Mouse (Mus musculus) limb, embryonic 10.5 days (tissue): ENCODE measurements at regions not wholly inside any gene's neighbourhood (a gene's known extent, or its start where the extent isn't known, plus 50 kb on each side); places are given as distances from the start of the nearest gene placed in this dataset.

ENCODE experiments used
- DNase-seq: peaks from one replicate; pipeline ENCODE4 v3.0.0-alpha.2; 2017; ENCODE audit warnings: low spot score
- H3K27ac ChIP-seq: fragments of 300-500 bp; sonication (generic); 2 replicates; pipeline ENCODE4 v1.5.1; 2016; ENCODE audit warnings: mild to moderate bottlenecking
- H3K27me3 ChIP-seq: fragments of 300-500 bp; sonication (generic); 2 replicates; pipeline ENCODE4 v1.6.1; 2016; ENCODE audit warnings: low read depth, mild to moderate bottlenecking; ENCODE audit not compliant: poor library complexity, severe bottlenecking
- H3K36me3 ChIP-seq: fragments of 300-500 bp; sonication (generic); 2 replicates; pipeline ENCODE4 v1.6.1; 2016; ENCODE audit warnings: mild to moderate bottlenecking, moderate library complexity
- H3K4me1 ChIP-seq: fragments of 300-500 bp; sonication (generic); 2 replicates; pipeline ENCODE4 v1.6.1; 2016
- H3K4me3 ChIP-seq: fragments of 300-500 bp; sonication (generic); 2 replicates; pipeline ENCODE4 v1.5.1; 2016; ENCODE audit warnings: mild to moderate bottlenecking, moderate library complexity
- H3K9me3 ChIP-seq: fragments of 300-500 bp; sonication (generic); replicated peaks from 2 replicates; pipeline ENCODE4 v1.6.1; 2016; ENCODE audit warnings: mild to moderate bottlenecking
- WGBS: fragments of 180-500 bp; shearing (Covaris S2); methylation state at CpG from one replicate; pipeline ENCODE4 v1.1.7; 2016; 5-methylcytosine and 5-hydroxymethylcytosine counted together

DNA sequence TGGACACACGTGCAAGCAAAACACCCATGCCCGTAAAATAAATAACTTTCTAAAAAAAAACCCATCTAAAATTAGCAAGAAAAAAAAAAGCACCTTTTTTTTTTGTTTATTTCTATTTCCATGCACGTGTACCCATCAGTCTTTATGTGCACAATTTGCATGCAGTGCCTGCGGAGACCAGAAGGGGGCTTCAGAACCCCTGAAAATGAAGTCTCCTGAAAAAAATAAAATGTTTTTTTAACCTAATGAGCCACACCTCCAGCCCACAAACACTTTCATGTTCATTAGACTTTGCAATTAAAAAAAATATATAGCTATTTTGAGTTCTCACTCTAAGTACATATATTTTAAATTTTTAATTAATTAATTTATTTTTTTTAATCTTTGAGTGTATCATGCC, 134.9 kb upstream of the Thy1 start:
- WGBS, result 80% methylated on average over 4 of the region's 4 CpGs
- no peak overlapping the region for H3K27ac ChIP-seq
- DNase-seq, result no peak

DNA sequence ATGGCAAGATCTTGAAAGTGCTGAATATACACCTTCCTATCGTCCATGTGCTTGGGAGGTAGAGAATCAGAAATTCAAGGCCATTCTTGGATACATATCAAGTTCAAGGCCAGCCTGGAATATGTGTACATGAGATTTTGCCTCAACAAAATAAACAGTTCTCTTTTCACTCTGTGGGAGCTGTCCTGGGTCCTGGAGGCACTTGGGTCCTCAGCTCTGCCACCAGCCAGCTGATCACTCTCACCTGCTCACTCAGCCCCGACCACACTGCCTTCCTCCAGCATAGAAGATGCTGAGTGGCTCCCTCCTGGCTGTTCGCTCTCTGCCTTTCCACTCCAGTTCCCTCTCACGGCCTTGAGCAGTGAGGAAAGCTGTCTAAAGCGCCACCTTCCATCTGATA, 128.2 kb upstream of the Thy1 start:
- no peaks in the 10 kb centered on the region for H3K36me3 ChIP-seq
- no peaks in the 10 kb centered on the region; the same call in 1 of the 2 replicates for H3K4me1 ChIP-seq
- H3K27ac ChIP-seq, result no peak overlapping the region
- peak; percentile 52 for DNase-seq
- WGBS, result 60% methylated on average over 5 of the region's 5 CpGs
- no peak overlapping the region for H3K4me3 ChIP-seq
- peaks cover 32% of the 10 kb centered on the region for H3K27me3 ChIP-seq
- H3K9me3 ChIP-seq, result no peaks in the 10 kb centered on the region

More for the DNA sequence above, 134.9 kb upstream of the Thy1 start:
- H3K27me3 ChIP-seq, result no peaks in the 10 kb centered on the region
- H3K9me3 ChIP-seq, result no peaks in the 10 kb centered on the region
- H3K4me1 ChIP-seq, result peaks cover 9% of the 10 kb centered on the region; the same call in 1 of the 2 replicates
- H3K4me3 ChIP-seq, result no peak overlapping the region
- H3K36me3 ChIP-seq, result no peaks in the 10 kb centered on the region

DNA sequence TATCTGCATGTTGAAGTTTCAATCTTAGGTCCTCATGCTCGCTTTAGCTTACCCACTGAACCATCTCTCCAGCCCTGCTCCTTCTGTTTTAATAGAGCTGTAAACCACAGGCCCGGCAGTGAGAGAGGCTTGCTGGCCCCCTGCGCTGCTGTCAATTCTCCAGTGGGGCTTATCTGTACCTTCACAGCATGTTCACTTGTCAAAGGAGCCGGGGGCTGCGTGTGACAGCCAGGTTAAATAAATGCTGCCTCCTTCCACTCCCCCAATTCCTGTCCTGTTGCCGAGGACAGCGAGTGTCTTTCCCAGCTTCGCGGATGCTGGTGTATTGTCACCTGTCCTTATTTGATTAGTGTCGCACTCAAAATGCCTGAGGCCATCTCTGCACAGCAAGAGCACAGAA, 125.7 kb upstream of the Thy1 start:
- 54% methylated on average over 10 of the region's 10 CpGs for WGBS
- Histone ChIP-seq H3K27ac (no peak overlapping the region), H3K4me1 (no peaks in the 10 kb centered on the region; the same call in 1 of the 2 replicates), H3K4me3 (no peak overlapping the region), H3K27me3 (peaks cover 56% of the 10 kb centered on the region), H3K36me3 (no peaks in the 10 kb centered on the region), H3K9me3 (no peaks in the 10 kb centered on the region)
- no peak for DNase-seq

- 88% methylated on average over 17 of the region's 17 CpGs for WGBS
- no peaks in the 10 kb centered on the region for H3K36me3 ChIP-seq
- H3K4me3 ChIP-seq, result no peak overlapping the region
- no peak for DNase-seq
- peaks cover 72% of the 10 kb centered on the region for H3K27me3 ChIP-seq
- no peaks in the 10 kb centered on the region; the same call in 1 of the 2 replicates for H3K4me1 ChIP-seq
- no peak overlapping the region for H3K27ac ChIP-seq
- H3K9me3 ChIP-seq, result no peaks in the 10 kb centered on the region
These were observed 124.2 kb upstream of the Thy1 start for GRCm38 (mm10) chr9:43919010-43919409.

- 16% methylated on average over 24 of the region's 24 CpGs for WGBS
- Histone ChIP-seq H3K27ac (no peak overlapping the region), H3K4me1 (no peaks in the 10 kb centered on the region; the same call in 1 of the 2 replicates), H3K27me3 (peaks cover 73% of the 10 kb centered on the region), H3K9me3 (no peaks in the 10 kb centered on the region), H3K36me3 (no peaks in the 10 kb centered on the region), H3K4me3 (no peak overlapping the region)
- peak; percentile 90 for DNase-seq
These were observed 123.0 kb upstream of the Thy1 start for GRCm38 (mm10) chr9:43920053-43920754.

DNA sequence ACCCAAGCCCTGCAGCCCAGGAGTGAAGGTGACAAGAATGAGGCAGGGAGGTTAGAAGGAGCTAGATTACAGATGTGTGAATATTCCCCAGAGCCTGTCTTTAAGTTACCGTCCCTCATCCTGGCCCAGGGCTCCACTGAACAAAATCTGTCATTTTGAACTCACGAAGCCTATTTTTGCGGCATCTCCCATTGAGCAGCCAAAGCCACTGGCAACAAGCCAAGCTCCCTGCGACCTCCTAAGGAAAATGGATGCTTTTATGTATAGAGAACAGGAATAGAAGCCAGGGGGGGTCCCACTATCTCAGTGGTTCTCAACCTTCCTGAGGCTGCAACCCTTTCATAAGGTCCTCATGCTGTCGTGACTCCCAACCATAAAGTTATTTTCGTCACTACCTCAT, 121.0 kb upstream of the Thy1 start:
- Histone ChIP-seq H3K27ac (no peak overlapping the region), H3K27me3 (peaks cover 68% of the 10 kb centered on the region), H3K36me3 (no peaks in the 10 kb centered on the region), H3K4me3 (no peak overlapping the region), H3K4me1 (no peaks in the 10 kb centered on the region), H3K9me3 (no peaks in the 10 kb centered on the region)
- DNase-seq, result no peak
- 83% methylated on average over 6 of the region's 6 CpGs for WGBS

- Histone ChIP-seq H3K27me3 (peaks cover 60% of the 10 kb centered on the region), H3K4me1 (no peaks in the 10 kb centered on the region), H3K9me3 (no peaks in the 10 kb centered on the region), H3K4me3 (no peak overlapping the region), H3K36me3 (no peaks in the 10 kb centered on the region), H3K27ac (no peak overlapping the region)
- DNase-seq, result no peak
- WGBS, result 38% methylated on average over 4 of the region's 4 CpGs
These were observed 120.1 kb upstream of the Thy1 start for GRCm38 (mm10) chr9:43923088-43923487.

DNA sequence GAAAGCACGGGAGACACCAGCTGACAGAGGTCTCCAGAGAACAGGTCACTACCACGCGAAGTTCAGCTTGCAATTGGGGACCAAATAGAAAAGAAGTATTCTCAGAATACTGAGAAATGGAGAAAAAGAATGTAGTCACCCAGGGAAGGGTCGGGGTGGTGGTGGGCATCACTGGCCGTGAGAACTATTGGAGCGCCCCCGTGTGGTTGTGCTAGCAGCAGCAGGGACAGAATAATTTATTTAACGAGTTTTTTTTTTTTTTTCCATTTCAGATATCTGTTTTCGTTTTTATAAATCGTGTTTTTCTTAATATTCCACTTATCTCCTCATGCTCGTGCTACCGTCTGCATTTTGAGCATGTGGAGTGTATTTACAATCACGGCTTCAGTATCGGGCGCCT, 118.4 kb upstream of the Thy1 start:
- Histone ChIP-seq H3K4me3 (no peak overlapping the region), H3K4me1 (no peaks in the 10 kb centered on the region), H3K36me3 (no peaks in the 10 kb centered on the region), H3K9me3 (no peaks in the 10 kb centered on the region), H3K27me3 (peaks cover 43% of the 10 kb centered on the region), H3K27ac (no peak overlapping the region)
- 37% methylated on average over 15 of the region's 15 CpGs for WGBS
- peak; percentile 62 for DNase-seq

- H3K4me3 ChIP-seq, result no peak overlapping the region
- H3K4me1 ChIP-seq, result peaks cover 6% of the 10 kb centered on the region; the same call in 1 of the 2 replicates
- DNase-seq, result no peak
- no peaks in the 10 kb centered on the region for H3K36me3 ChIP-seq
- no peaks in the 10 kb centered on the region for H3K9me3 ChIP-seq
- H3K27me3 ChIP-seq, result peaks cover 12% of the 10 kb centered on the region; the same call in 1 of the 2 replicates
- WGBS, result 37% methylated on average over 7 of the region's 7 CpGs
- H3K27ac ChIP-seq, result no peak overlapping the region
These were observed 113.7 kb upstream of the Thy1 start for GRCm38 (mm10) chr9:43929312-43930036.

GRCm38 (mm10) chr9:43930037-43930404, 113.2 kb upstream of the Thy1 start:
- peaks cover 6% of the 10 kb centered on the region; the same call in 1 of the 2 replicates for H3K4me1 ChIP-seq
- DNase-seq, result no peak
- H3K36me3 ChIP-seq, result no peaks in the 10 kb centered on the region
- H3K9me3 ChIP-seq, result no peaks in the 10 kb centered on the region
- peaks cover 17% of the 10 kb centered on the region for H3K27me3 ChIP-seq
- H3K4me3 ChIP-seq, result no peak overlapping the region
- H3K27ac ChIP-seq, result no peak overlapping the region

- H3K36me3 ChIP-seq, result no peaks in the 10 kb centered on the region
- H3K4me3 ChIP-seq, result no peak overlapping the region
- H3K4me1 ChIP-seq, result peaks cover 6% of the 10 kb centered on the region; the same call in 1 of the 2 replicates
- H3K27ac ChIP-seq, result no peak overlapping the region
- no peak for DNase-seq
- 79% methylated on average over 3 of the region's 3 CpGs for WGBS
- peaks cover 21% of the 10 kb centered on the region for H3K27me3 ChIP-seq
- no peaks in the 10 kb centered on the region for H3K9me3 ChIP-seq
These were observed 112.7 kb upstream of the Thy1 start for GRCm38 (mm10) chr9:43930476-43930875.

GRCm38 (mm10) chr9:43934012-43934690, 109.0 kb upstream of the Thy1 start:
- DNase-seq, result no peak
- Histone ChIP-seq H3K36me3 (no peaks in the 10 kb centered on the region), H3K27me3 (peaks cover 27% of the 10 kb centered on the region), H3K4me1 (peaks cover 8% of the 10 kb centered on the region; the same call in 1 of the 2 replicates), H3K4me3 (no peak overlapping the region), H3K9me3 (no peaks in the 10 kb centered on the region), H3K27ac (no peak overlapping the region)
- WGBS, result 22% methylated on average over 18 of the region's 18 CpGs

GRCm38 (mm10) chr9:43934691-43935064, 108.5 kb upstream of the Thy1 start:
- Histone ChIP-seq H3K4me3 (no peak overlapping the region), H3K36me3 (no peaks in the 10 kb centered on the region), H3K4me1 (peaks cover 13% of the 10 kb centered on the region; the same call in 1 of the 2 replicates), H3K27me3 (peaks cover 27% of the 10 kb centered on the region), H3K27ac (no peak overlapping the region), H3K9me3 (no peaks in the 10 kb centered on the region)
- DNase-seq, result peak; percentile 66
- WGBS, result 13% methylated on average over 5 of the region's 5 CpGs
